Mouse (Mus musculus): ENCODE data around the gene Bcar3.

Gene Bcar3

DNA sequence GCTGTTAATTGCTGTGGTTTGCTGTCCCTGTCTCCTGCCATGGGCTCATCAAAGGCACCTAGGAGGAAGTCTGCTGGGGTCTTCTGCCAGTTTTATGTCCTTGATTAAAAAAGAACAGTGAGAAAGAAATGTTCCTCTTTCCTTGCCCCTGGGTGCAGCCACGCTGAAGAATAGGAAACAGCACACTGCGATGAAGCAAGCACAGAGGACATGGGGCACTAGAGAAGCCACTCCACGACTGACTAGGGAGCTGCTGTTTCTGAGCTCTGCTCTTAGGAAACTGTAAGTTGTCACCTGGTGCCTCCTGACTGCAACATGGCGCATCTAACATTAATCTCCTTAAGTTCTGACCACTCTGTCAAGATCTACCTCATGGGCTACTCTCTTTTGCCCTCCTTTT, 272.6 kb downstream of the Bcar3 start:
- DNase-seq (ENCODE audit: low spot score in 2 of 2): no peak

GRCm38 (mm10) chr3:122573426-122574286, 279.7 kb downstream of the Bcar3 start:
- DNase-seq (ENCODE audit: low spot score in 2 of 2): no peak

GRCm38 (mm10) chr3:122574921-122575320, 281.0 kb downstream of the Bcar3 start:
- no peak for DNase-seq (ENCODE audit: low spot score in 2 of 2)

GRCm38 (mm10) chr3:122577360-122577759, 283.4 kb downstream of the Bcar3 start:
- DNase-seq (ENCODE audit: low spot score in 2 of 2): no peak
